Mouse (Mus musculus): Measurements from ENCODE around the gene Exph5.
A peak's percentile ranks its signal among the peaks of the same experiment; 100 is the strongest.

Gene Exph5

GRCm38 (mm10) chr9:53301269-53301720, at the start of gene Exph5:
Gene Exph5, plus strand, starts transcription at chr9:53301670.
- DNase-seq (ENCODE audit: inconsistent ontology term): peak; percentile 75

DNA sequence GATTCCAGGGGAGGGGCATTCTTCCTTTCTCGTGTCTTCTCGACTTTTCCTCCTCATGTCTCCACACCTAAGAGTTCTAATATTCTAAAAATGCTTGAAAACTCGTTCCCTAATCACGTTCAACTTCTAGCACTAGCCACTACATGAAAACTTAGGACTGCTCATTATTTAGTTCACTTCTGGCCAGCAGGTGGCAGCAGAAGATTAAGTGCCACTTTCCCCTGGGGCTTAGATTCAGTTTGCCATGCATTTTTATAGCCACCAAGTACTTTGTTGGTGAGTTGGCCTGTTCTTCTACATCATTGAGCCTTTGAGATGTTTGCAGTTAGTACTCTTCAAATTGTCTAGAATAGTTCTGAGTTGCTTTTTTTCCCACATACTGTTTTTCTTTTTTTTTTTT, 47.1 kb upstream of the Exph5 start:
- DNase-seq (ENCODE audit: inconsistent ontology term): peak; percentile 33

- DNase-seq (ENCODE audit: inconsistent ontology term): no peak
Observed at GRCm38 (mm10) chr9:53256690-53257305, 44.7 kb upstream of the Exph5 start.

GRCm38 (mm10) chr9:53257772-53258171, 43.7 kb upstream of the Exph5 start:
- DNase-seq (ENCODE audit: inconsistent ontology term): no peak

DNA sequence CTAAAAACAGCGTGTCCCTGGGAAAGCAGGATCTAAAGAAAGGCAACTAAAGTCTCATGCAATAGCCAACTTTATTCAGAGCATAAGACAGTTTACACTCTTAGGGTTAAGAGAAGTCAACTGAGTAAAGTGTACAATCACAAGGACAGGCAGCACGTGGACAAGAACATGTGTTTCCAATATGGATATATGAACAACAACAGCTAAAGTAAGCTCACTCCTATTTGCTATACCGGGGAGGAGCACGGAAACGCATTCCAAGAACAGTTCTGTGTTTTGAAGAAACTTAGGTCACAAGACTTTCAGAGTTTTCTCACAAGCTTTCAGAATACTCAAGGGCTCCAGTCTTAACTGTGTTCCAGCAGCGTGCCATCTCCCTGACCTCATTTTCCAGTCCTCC, 43.3 kb upstream of the Exph5 start:
- no peak for DNase-seq (ENCODE audit: inconsistent ontology term)

DNA sequence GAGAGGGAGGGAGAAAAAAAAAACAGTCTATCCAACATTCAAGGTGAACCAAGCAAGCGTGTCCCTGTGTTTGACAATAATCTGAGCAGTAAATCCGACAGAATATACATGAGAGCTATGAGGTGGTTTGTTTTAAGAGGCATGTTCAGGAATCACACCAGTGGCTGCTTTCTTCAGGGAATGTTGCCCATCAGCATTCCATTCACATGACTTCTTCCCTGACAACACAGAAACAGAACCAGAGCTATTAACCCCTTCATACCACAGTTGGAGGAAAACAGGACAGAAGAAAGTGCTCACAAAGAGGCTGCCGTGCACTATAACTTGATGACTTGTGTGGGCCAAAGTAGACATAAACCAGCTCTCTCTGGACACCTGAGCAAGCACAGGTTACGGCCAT, 37.1 kb upstream of the Exph5 start:
- peak; percentile 70 for DNase-seq (ENCODE audit: inconsistent ontology term)

DNA sequence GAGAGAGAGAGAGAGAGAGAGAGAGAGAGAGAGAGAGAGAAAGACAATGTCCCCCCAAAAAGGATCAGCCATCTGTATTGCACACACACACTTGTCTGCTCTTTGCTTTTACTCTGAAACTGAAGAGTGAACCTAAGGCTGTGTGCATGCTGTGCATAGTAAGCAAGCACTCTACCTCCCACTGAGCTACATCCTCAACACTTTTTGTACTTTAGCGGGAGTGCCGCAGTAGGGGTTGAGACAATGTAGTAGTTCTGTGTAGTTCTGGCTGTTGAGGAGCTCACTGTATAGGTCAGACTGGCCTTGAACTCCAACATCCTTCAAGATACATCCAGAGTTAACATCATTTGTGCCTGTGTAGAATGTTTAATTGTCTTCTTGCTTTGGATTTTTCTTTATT, 35.9 kb upstream of the Exph5 start:
- DNase-seq (ENCODE audit: inconsistent ontology term): no peak

GRCm38 (mm10) chr9:53268036-53268435, 33.4 kb upstream of the Exph5 start:
- DNase-seq (ENCODE audit: inconsistent ontology term): no peak

GRCm38 (mm10) chr9:53268731-53269465, 32.6 kb upstream of the Exph5 start:
- DNase-seq (ENCODE audit: inconsistent ontology term): no peak

GRCm38 (mm10) chr9:53269466-53269755, 32.1 kb upstream of the Exph5 start:
- no peak for DNase-seq (ENCODE audit: inconsistent ontology term)

DNA sequence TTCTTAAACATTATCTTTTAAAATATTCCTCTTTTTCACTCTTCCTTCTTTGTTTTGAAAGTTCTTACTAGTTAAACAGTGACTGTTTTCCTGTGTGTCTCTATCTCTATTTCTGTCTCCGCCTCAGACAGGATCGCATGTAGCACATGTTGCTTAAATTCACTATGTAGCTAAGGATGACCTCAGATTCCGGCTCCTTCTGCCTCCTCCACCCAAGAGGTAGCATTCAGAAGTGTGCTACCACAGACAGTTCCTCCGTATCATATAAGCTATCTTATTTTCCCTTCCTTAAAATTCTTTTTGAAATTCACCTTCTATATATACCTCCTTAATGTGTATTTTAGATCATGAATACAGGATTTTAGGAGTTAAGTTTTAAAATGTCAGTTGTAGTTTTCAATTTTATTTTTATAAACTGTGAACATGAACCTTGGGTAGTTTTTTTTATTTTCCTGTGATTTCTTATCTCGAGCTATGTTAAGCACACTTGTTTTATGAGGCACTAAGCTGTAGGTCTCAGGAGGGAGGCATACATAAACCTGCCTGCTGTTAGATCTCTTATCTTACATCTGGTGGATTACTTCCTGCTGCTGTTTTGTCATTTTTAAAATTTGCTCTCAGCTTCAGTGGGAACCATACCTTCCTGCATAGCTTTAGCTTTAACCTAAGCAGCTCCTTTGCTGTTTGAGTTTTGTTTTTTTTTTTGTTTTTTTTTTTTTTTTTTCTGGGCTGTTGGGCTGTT, 30.0 kb upstream of the Exph5 start:
- DNase-seq (ENCODE audit: inconsistent ontology term): no peak

GRCm38 (mm10) chr9:53272207-53272606, 29.3 kb upstream of the Exph5 start:
- no peak for DNase-seq (ENCODE audit: inconsistent ontology term)

DNA sequence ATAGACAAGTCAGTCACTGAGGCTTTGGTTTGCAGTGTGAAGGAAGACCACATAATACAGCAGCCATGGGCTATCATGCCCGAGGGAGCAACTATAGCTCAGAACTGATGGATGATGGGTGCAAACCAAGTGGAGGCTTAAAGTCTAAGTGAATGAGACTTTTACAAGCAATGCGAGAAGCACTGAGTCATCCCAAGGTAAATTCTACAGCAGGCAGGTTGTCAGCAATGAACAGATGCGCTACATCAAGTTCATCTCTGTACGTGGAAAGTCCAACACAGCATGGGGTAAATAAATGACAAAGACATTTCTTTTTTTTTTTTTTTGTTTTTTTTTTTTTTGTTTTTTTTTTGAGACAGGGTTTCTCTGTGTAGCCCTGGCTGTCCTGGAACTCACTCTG, 28.8 kb upstream of the Exph5 start:
- no peak for DNase-seq (ENCODE audit: inconsistent ontology term)

DNA sequence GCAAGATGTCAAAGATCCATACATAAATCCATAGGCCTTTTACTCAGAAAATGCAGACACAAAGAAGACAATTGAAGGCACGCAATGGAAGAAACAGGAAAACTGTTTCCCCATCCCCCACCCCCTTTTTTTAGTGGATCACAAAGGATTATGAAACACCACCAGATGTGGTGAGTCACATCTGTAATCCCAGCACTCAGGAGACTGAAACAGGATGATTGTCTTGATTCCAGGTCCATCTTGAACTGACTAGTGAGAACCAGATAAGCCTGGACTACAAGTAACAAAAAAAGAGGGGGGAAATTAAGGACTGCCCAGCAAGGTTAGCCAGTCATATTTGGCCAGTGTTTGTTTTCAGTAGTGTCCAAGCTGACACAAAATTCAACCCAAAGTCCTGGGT, 25.1 kb upstream of the Exph5 start:
- DNase-seq (ENCODE audit: inconsistent ontology term): no peak

GRCm38 (mm10) chr9:53278997-53279396, 22.5 kb upstream of the Exph5 start:
- DNase-seq (ENCODE audit: inconsistent ontology term): peak; percentile 17

DNA sequence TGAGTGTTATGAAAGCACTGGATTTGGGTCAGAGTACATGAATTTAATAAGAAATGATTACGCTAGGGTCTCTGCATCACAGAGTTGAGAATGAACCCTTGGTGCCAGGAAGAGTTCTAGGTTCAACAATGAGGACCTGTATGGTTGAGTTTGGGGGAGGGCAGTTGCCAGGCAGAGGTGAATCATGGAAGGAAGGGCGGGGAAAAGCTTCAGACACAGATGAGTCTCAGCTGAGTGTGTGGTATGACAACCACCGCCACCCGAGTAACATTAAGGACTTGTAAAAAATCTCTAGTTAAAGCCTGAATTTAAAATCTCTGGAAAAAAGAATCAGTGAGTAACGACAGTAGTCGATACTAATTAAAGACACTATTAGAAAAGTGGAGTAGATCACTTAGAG, 14.7 kb upstream of the Exph5 start:
- DNase-seq (ENCODE audit: inconsistent ontology term): no peak

GRCm38 (mm10) chr9:53290006-53290405, 11.5 kb upstream of the Exph5 start:
- DNase-seq (ENCODE audit: inconsistent ontology term): peak; percentile 85

DNA sequence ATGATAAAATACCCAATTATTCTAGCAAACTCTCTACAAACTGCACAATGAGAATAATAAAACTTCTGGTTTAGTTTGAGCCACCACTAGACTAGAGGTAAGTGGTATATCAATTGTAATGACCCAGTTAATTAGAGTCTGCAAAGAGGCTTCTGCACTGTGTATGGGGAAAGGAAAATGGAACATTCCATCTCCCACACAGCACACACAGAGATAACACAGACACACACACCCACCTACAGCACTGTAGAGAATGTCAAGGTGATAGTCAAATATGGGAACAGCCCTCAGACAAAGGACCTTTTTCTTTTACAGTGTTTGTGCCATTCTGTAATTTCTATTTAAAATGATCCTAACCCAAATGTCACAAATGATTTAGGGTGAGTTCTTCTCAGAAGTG, 8.6 kb upstream of the Exph5 start:
- DNase-seq (ENCODE audit: inconsistent ontology term): no peak

GRCm38 (mm10) chr9:53301801-53302311, 386 bp downstream of the Exph5 start:
- peak; percentile 13 for DNase-seq (ENCODE audit: inconsistent ontology term)

GRCm38 (mm10) chr9:53302415-53302814, 945 bp downstream of the Exph5 start:
- DNase-seq (ENCODE audit: inconsistent ontology term): no peak

DNA sequence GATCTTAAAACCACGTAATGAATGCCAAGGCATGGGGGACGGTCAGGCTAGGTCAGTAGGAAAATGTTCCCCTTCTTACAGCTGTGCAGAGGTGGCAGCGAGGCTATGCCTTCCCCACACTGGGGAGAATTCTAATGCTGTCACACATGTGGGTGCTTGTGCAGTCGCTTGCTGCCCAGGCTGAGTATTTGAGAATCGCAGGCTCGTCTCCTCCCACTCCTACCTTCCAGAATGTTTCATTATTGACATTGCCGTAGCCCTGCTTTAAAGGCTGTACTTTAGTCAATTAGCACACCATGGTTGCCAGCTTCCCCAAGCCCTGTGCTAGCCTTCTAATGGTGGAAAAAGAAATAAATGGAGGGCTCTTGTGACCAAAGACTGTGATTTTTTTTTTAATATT, 6.4 kb downstream of the Exph5 start:
- DNase-seq (ENCODE audit: inconsistent ontology term): no peak

DNA sequence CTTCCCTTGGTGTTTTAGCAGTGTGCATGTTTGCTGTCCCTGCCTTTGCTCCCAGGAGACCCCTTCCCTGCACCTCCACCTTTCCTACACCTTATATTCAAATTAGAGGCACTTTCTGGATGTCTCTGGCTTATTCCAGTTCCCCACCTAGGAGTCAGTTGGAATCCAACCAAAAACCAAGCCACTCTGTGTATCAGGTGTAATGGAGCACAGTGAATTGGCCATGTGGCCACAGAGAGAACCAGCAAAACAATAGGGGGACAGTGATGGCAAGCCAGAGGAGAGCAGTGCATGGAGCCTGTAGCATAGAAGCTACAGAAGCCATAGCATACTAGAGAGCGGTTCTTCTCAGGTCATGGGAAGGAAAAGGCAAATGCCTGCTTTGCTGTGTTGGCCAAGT, 11.5 kb downstream of the Exph5 start:
- DNase-seq (ENCODE audit: inconsistent ontology term): no peak
